Mouse (Mus musculus): ENCODE measurements around the gene Clec4f. TPM values are rescaled to one million over a fixed set of nuclear protein-coding genes. Genes with fewer than 3 reads are reported as not detected.

Gene Clec4f
- polyA plus RNA-seq, 1 experiment from 2014 or later, result not detected

GRCm38 (mm10) chr6:83697932-83698331, 41.9 kb upstream of the Clec4f start:
- ATAC-seq (replicated peaks; ENCODE audit: insufficient number of reproducible peaks, low FRiP score, low TSS enrichment, low read depth) (no peak), DNase-seq (ENCODE audit: low spot score) (no peak)
- Histone ChIP-seq H3K4me3 (ENCODE audit: low read depth, low read length) (no peak overlapping the region), H3K9me3 (replicated peaks; ENCODE audit: control insufficient read depth, low read length) (no peaks in the 10 kb centered on the region), H3K4me1 (ENCODE audit: control insufficient read depth, insufficient read depth, low read length) (peaks cover 3% of the 10 kb centered on the region; the same call in 1 of the 2 replicates), H3K36me3 (replicated peaks; ENCODE audit: control insufficient read depth, insufficient read depth, low read depth, low read length) (no peaks in the 10 kb centered on the region), H3K27ac (replicated peaks; ENCODE audit: low read depth, low read length) (no peak overlapping the region), H3K4me2 (ENCODE audit: low read depth, low read length) (no peak overlapping the region), H3K9ac (replicated peaks; ENCODE audit: low read length) (no peak overlapping the region), H3K27me3 (ENCODE audit: control insufficient read depth, insufficient read depth, low read length) (peaks cover 82% of the 10 kb centered on the region)
- 1% methylated on average over 8 of the region's 8 CpGs for WGBS

- Histone ChIP-seq H3K4me1 (ENCODE audit: control insufficient read depth, insufficient read depth, low read length) (no peaks in the 10 kb centered on the region), H3K36me3 (replicated peaks; ENCODE audit: control insufficient read depth, insufficient read depth, low read depth, low read length) (no peaks in the 10 kb centered on the region), H3K4me2 (ENCODE audit: low read depth, low read length) (no peak overlapping the region), H3K9me3 (replicated peaks; ENCODE audit: control insufficient read depth, low read length) (no peaks in the 10 kb centered on the region), H3K9ac (replicated peaks; ENCODE audit: low read length) (no peak overlapping the region), H3K4me3 (ENCODE audit: low read depth, low read length) (no peak overlapping the region), H3K27ac (replicated peaks; ENCODE audit: low read depth, low read length) (no peak overlapping the region), H3K27me3 (ENCODE audit: control insufficient read depth, insufficient read depth, low read length) (peaks cover 85% of the 10 kb centered on the region)
- DNase-seq (ENCODE audit: low spot score) (no peak), ATAC-seq (replicated peaks; ENCODE audit: insufficient number of reproducible peaks, low FRiP score, low TSS enrichment, low read depth) (no peak)
- WGBS, result under 1% methylated on average over 7 of the region's 7 CpGs
These were observed 40.7 kb upstream of the Clec4f start for GRCm38 (mm10) chr6:83696684-83697083.

GRCm38 (mm10) chr6:83695731-83696130, 39.7 kb upstream of the Clec4f start:
- peaks cover 86% of the 10 kb centered on the region for H3K27me3 ChIP-seq (ENCODE audit: control insufficient read depth, insufficient read depth, low read length)
- H3K4me2 ChIP-seq (ENCODE audit: low read depth, low read length), result no peak overlapping the region
- no peaks in the 10 kb centered on the region for H3K36me3 ChIP-seq (replicated peaks; ENCODE audit: control insufficient read depth, insufficient read depth, low read depth, low read length)
- ATAC-seq (replicated peaks; ENCODE audit: insufficient number of reproducible peaks, low FRiP score, low TSS enrichment, low read depth) (no peak), DNase-seq (ENCODE audit: low spot score) (no peak)
- 3% methylated on average over 3 of the region's 3 CpGs for WGBS
- H3K9me3 ChIP-seq (replicated peaks; ENCODE audit: control insufficient read depth, low read length), result no peaks in the 10 kb centered on the region
- no peak overlapping the region for H3K27ac ChIP-seq (replicated peaks; ENCODE audit: low read depth, low read length)
- H3K9ac ChIP-seq (replicated peaks; ENCODE audit: low read length), result no peak overlapping the region
- no peaks in the 10 kb centered on the region for H3K4me1 ChIP-seq (ENCODE audit: control insufficient read depth, insufficient read depth, low read length)
- no peak overlapping the region for H3K4me3 ChIP-seq (ENCODE audit: low read depth, low read length)

GRCm38 (mm10) chr6:83693835-83694234, 37.8 kb upstream of the Clec4f start:
- peak; percentile 90 for DNase-seq (ENCODE audit: low spot score)
- H3K27ac ChIP-seq (replicated peaks; ENCODE audit: low read depth, low read length), result no peak overlapping the region
- H3K36me3 ChIP-seq (replicated peaks; ENCODE audit: control insufficient read depth, insufficient read depth, low read depth, low read length), result no peaks in the 10 kb centered on the region
- no peaks in the 10 kb centered on the region for H3K9me3 ChIP-seq (replicated peaks; ENCODE audit: control insufficient read depth, low read length)
- no peak overlapping the region for H3K9ac ChIP-seq (replicated peaks; ENCODE audit: low read length)
- no peak for ATAC-seq (replicated peaks; ENCODE audit: insufficient number of reproducible peaks, low FRiP score, low TSS enrichment, low read depth)
- H3K27me3 ChIP-seq (ENCODE audit: control insufficient read depth, insufficient read depth, low read length), result peaks cover 75% of the 10 kb centered on the region
- 1% methylated on average over 9 of the region's 9 CpGs for WGBS
- no peak overlapping the region for H3K4me2 ChIP-seq (ENCODE audit: low read depth, low read length)
- no peaks in the 10 kb centered on the region for H3K4me1 ChIP-seq (ENCODE audit: control insufficient read depth, insufficient read depth, low read length)
- H3K4me3 ChIP-seq (ENCODE audit: low read depth, low read length), result no peak overlapping the region

- H3K4me3 ChIP-seq (ENCODE audit: low read depth, low read length), result no peak overlapping the region
- peaks cover 66% of the 10 kb centered on the region for H3K27me3 ChIP-seq (ENCODE audit: control insufficient read depth, insufficient read depth, low read length)
- no peak overlapping the region for H3K27ac ChIP-seq (replicated peaks; ENCODE audit: low read depth, low read length)
- no peak overlapping the region for H3K9ac ChIP-seq (replicated peaks; ENCODE audit: low read length)
- no peak for ATAC-seq (replicated peaks; ENCODE audit: insufficient number of reproducible peaks, low FRiP score, low TSS enrichment, low read depth)
- H3K4me1 ChIP-seq (ENCODE audit: control insufficient read depth, insufficient read depth, low read length), result no peaks in the 10 kb centered on the region
- no peak overlapping the region; the same call in 1 of the 2 replicates for H3K4me2 ChIP-seq (ENCODE audit: low read depth, low read length)
- no peaks in the 10 kb centered on the region for H3K36me3 ChIP-seq (replicated peaks; ENCODE audit: control insufficient read depth, insufficient read depth, low read depth, low read length)
- WGBS, result 2% methylated on average over 12 of the region's 12 CpGs
- no peak for DNase-seq (ENCODE audit: low spot score)
- H3K9me3 ChIP-seq (replicated peaks; ENCODE audit: control insufficient read depth, low read length), result no peaks in the 10 kb centered on the region
These were observed 37.0 kb upstream of the Clec4f start for GRCm38 (mm10) chr6:83692962-83693361.

- 51% methylated on average over 2 of the region's 2 CpGs for WGBS
- no peak for ATAC-seq (replicated peaks; ENCODE audit: insufficient number of reproducible peaks, low FRiP score, low TSS enrichment, low read depth)
- no peak overlapping the region for H3K4me2 ChIP-seq (ENCODE audit: low read depth, low read length)
- no peak overlapping the region for H3K9ac ChIP-seq (replicated peaks; ENCODE audit: low read length)
- no peak for DNase-seq (ENCODE audit: low spot score)
- H3K4me1 ChIP-seq (ENCODE audit: control insufficient read depth, insufficient read depth, low read length), result no peaks in the 10 kb centered on the region
- peaks cover 46% of the 10 kb centered on the region for H3K27me3 ChIP-seq (ENCODE audit: control insufficient read depth, insufficient read depth, low read length)
- no peak overlapping the region for H3K4me3 ChIP-seq (ENCODE audit: low read depth, low read length)
- H3K36me3 ChIP-seq (replicated peaks; ENCODE audit: control insufficient read depth, insufficient read depth, low read depth, low read length), result no peaks in the 10 kb centered on the region
- no peak overlapping the region for H3K27ac ChIP-seq (replicated peaks; ENCODE audit: low read depth, low read length)
- no peaks in the 10 kb centered on the region for H3K9me3 ChIP-seq (replicated peaks; ENCODE audit: control insufficient read depth, low read length)
These were observed 34.9 kb upstream of the Clec4f start for GRCm38 (mm10) chr6:83690936-83691335.

GRCm38 (mm10) chr6:83690277-83690676, 34.3 kb upstream of the Clec4f start:
- Histone ChIP-seq H3K36me3 (replicated peaks; ENCODE audit: control insufficient read depth, insufficient read depth, low read depth, low read length) (no peaks in the 10 kb centered on the region), H3K9ac (replicated peaks; ENCODE audit: low read length) (no peak overlapping the region), H3K4me3 (ENCODE audit: low read depth, low read length) (no peak overlapping the region), H3K4me2 (ENCODE audit: low read depth, low read length) (no peak overlapping the region), H3K9me3 (replicated peaks; ENCODE audit: control insufficient read depth, low read length) (no peaks in the 10 kb centered on the region), H3K4me1 (ENCODE audit: control insufficient read depth, insufficient read depth, low read length) (no peaks in the 10 kb centered on the region), H3K27ac (replicated peaks; ENCODE audit: low read depth, low read length) (no peak overlapping the region), H3K27me3 (ENCODE audit: control insufficient read depth, insufficient read depth, low read length) (peaks cover 40% of the 10 kb centered on the region)
- 24% methylated on average over 4 of the region's 5 CpGs for WGBS
- peak; percentile 77 for DNase-seq (ENCODE audit: low spot score)
- ATAC-seq (replicated peaks; ENCODE audit: insufficient number of reproducible peaks, low FRiP score, low TSS enrichment, low read depth), result no peak

GRCm38 (mm10) chr6:83689374-83689773, 33.4 kb upstream of the Clec4f start:
- H3K4me3 ChIP-seq (ENCODE audit: low read depth, low read length), result no peak overlapping the region
- DNase-seq (ENCODE audit: low spot score) (no peak), ATAC-seq (replicated peaks; ENCODE audit: insufficient number of reproducible peaks, low FRiP score, low TSS enrichment, low read depth) (no peak)
- H3K27ac ChIP-seq (replicated peaks; ENCODE audit: low read depth, low read length), result no peak overlapping the region
- H3K9me3 ChIP-seq (replicated peaks; ENCODE audit: control insufficient read depth, low read length), result no peaks in the 10 kb centered on the region
- H3K27me3 ChIP-seq (ENCODE audit: control insufficient read depth, insufficient read depth, low read length), result peaks cover 31% of the 10 kb centered on the region
- no peaks in the 10 kb centered on the region for H3K36me3 ChIP-seq (replicated peaks; ENCODE audit: control insufficient read depth, insufficient read depth, low read depth, low read length)
- WGBS, result 83% methylated on average over 4 of the region's 4 CpGs
- no peaks in the 10 kb centered on the region for H3K4me1 ChIP-seq (ENCODE audit: control insufficient read depth, insufficient read depth, low read length)
- H3K9ac ChIP-seq (replicated peaks; ENCODE audit: low read length), result no peak overlapping the region
- H3K4me2 ChIP-seq (ENCODE audit: low read depth, low read length), result no peak overlapping the region
